Mouse (Mus musculus) embryonic facial prominence, embryonic 14.5 days (tissue): Measurements from ENCODE around the gene Fam216b. TPM values are rescaled to one million over a fixed set of nuclear protein-coding genes. Genes with fewer than 3 reads are reported as not detected.
A peak's percentile ranks its signal among the peaks of the same experiment; 100 is the strongest.

Source experiments
- ATAC-seq: fragments of 200-750 bp; cut with Nextera tagmentation; 2 replicates; pipeline ENCODE4 v1.8.0; 2017; ENCODE audit warnings: low read depth, moderate number of reproducible peaks, moderate TSS enrichment
- DNase-seq: peaks from one replicate; pipeline ENCODE4 v3.0.0-alpha.2; 2015; ENCODE audit warnings: low spot score
- H3K27ac ChIP-seq: fragments of 300-500 bp; sonication (generic); replicated peaks from 2 replicates; pipeline ENCODE4 v1.5.1; 2014; ENCODE audit warnings: low read depth, mild to moderate bottlenecking, low read length, moderate library complexity
- H3K27me3 ChIP-seq: fragments of 300-500 bp; sonication (generic); replicated peaks from 2 replicates; pipeline ENCODE4 v1.6.1; 2014; ENCODE audit warnings: low read length; ENCODE audit not compliant: control insufficient read depth, insufficient read depth
- H3K36me3 ChIP-seq: fragments of 300-500 bp; sonication (generic); 2 replicates; pipeline ENCODE4 v1.6.1; 2014; ENCODE audit warnings: low read length, mixed read lengths; ENCODE audit not compliant: control insufficient read depth, insufficient read depth
- H3K4me1 ChIP-seq: fragments of 300-500 bp; sonication (generic); 2 replicates; pipeline ENCODE4 v1.6.1; 2014; ENCODE audit warnings: antibody characterized with exemption, low read length; ENCODE audit not compliant: control insufficient read depth, insufficient read depth
- H3K4me2 ChIP-seq: fragments of 300-500 bp; sonication (generic); 2 replicates; pipeline ENCODE4 v1.6.1; 2014; ENCODE audit warnings: low read depth, mild to moderate bottlenecking, low read length, moderate library complexity, mixed read lengths
- H3K4me3 ChIP-seq: fragments of 300-500 bp; sonication (generic); 2 replicates; pipeline ENCODE4 v1.5.1; 2014; ENCODE audit warnings: low read depth, mild to moderate bottlenecking, low read length
- H3K9ac ChIP-seq: fragments of 300-500 bp; sonication (generic); 2 replicates; pipeline ENCODE4 v1.6.1; 2014; ENCODE audit warnings: low read depth, mild to moderate bottlenecking, low read length, moderate library complexity, mixed read lengths
- H3K9me3 ChIP-seq: fragments of 300-500 bp; sonication (generic); 2 replicates; pipeline ENCODE4 v1.6.1; 2016; ENCODE audit warnings: low read length; ENCODE audit not compliant: control insufficient read depth
- WGBS: fragments of 180-500 bp; shearing (Covaris S2); extraction: QIAGEN DNeasy Blood & Tissue Kit; methylation state at CpG from one replicate; pipeline ENCODE4 v1.1.7; 2014; 5-methylcytosine and 5-hydroxymethylcytosine counted together
- polyA plus RNA-seq: library from polyadenylated mRNA; unstranded; fragments of >200 nt; fragmentation: Nextera tagmentation; extraction: Ambion mirVana; gene quantifications from 2 replicates; pipeline ENCODE4 v1.2.1, GENCODE M21; 2014

Gene Fam216b
- polyA plus RNA-seq, 1 experiment from 2014 or later: 0.90 TPM

- Histone ChIP-seq H3K4me3 (no peak overlapping the region), H3K4me2 (peak overlapping the region; percentile 27), H3K36me3 (no peaks in the 10 kb centered on the region), H3K27ac (no peak overlapping the region), H3K9ac (no peak overlapping the region), H3K9me3 (no peaks in the 10 kb centered on the region), H3K27me3 (no peaks in the 10 kb centered on the region), H3K4me1 (0 out of 2 replicates have a peak, but pooled peaks cover 3% of the 10 kb centered on the region)
- no peak for ATAC-seq
- WGBS: 47% methylated on average over 8 of the region's 8 CpGs
- peak; percentile 35 for DNase-seq
Measured at GRCm38 (mm10) chr14:78038876-78039275, 49.9 kb downstream of the Fam216b start.

Other genes starting within 250 kb of the Fam216b start
- gene Dnajc15, start 213.9 kb downstream of the Fam216b start, polyA plus RNA-seq: 107 and 109 TPM in 2 replicates
- gene Epsti1, start 184.8 kb downstream of the Fam216b start, polyA plus RNA-seq: 1.1 TPM in 2 replicates
- 2.3 and 3.1 TPM in 2 replicates for gene Tnfsf11, start 219.0 kb upstream of the Fam216b start, polyA plus RNA-seq